Mouse (Mus musculus) liver, embryonic 16.5 days (tissue): ENCODE data around the gene Gm4513. TPM values are rescaled to one million over a fixed set of nuclear protein-coding genes. Genes with fewer than 3 reads are reported as not detected.
"Not testable (repeated sequence)": the region's sequence is repeated elsewhere in the genome, so short reads cannot be mapped to it uniquely, and the experiment has no call there.

Source experiments
- ATAC-seq: fragments of 200-750 bp; cut with Nextera tagmentation; 2 replicates; pipeline ENCODE4 v1.8.0; 2017; ENCODE audit warnings: low read depth, mild to moderate bottlenecking, moderate number of reproducible peaks, moderate library complexity
- H3K27ac ChIP-seq: fragments of 300-500 bp; sonication (generic); 2 replicates; pipeline ENCODE4 v1.5.1; 2014; ENCODE audit warnings: mild to moderate bottlenecking, low read length
- H3K27me3 ChIP-seq: fragments of 300-500 bp; sonication (generic); 2 replicates; pipeline ENCODE4 v1.6.1; 2014; ENCODE audit warnings: low read depth, low read length, mixed read lengths; ENCODE audit not compliant: control insufficient read depth, insufficient read depth
- H3K36me3 ChIP-seq: fragments of 300-500 bp; sonication (generic); 2 replicates; pipeline ENCODE4 v1.6.1; 2014; ENCODE audit warnings: mild to moderate bottlenecking; ENCODE audit not compliant: control insufficient read depth, insufficient read depth
- H3K4me1 ChIP-seq: fragments of 300-500 bp; sonication (generic); 2 replicates; pipeline ENCODE4 v1.6.1; 2014; ENCODE audit warnings: low read depth, low read length, mixed read lengths; ENCODE audit not compliant: control insufficient read depth
- H3K4me2 ChIP-seq: fragments of 300-500 bp; sonication (generic); 2 replicates; pipeline ENCODE4 v1.6.1; 2014; ENCODE audit warnings: low read depth, low read length, mixed read lengths
- H3K4me3 ChIP-seq: fragments of 300-500 bp; sonication (generic); 2 replicates; pipeline ENCODE4 v1.5.1; 2014; ENCODE audit warnings: low read depth, mild to moderate bottlenecking, low read length
- H3K9ac ChIP-seq: fragments of 300-500 bp; sonication (generic); 2 replicates; pipeline ENCODE4 v1.6.1; 2014; ENCODE audit warnings: low read depth, low read length
- H3K9me3 ChIP-seq: fragments of 300-500 bp; sonication (generic); replicated peaks from 2 replicates; pipeline ENCODE4 v1.6.1; 2016; ENCODE audit warnings: low read length; ENCODE audit not compliant: control insufficient read depth
- WGBS: fragments of 180-500 bp; shearing (Covaris S2); extraction: QIAGEN DNeasy Blood & Tissue Kit; methylation state at CpG from one replicate; pipeline ENCODE4 v1.1.7; 2014; ENCODE audit not compliant: insufficient replicate concordance; 5-methylcytosine and 5-hydroxymethylcytosine counted together
- polyA plus RNA-seq: library from polyadenylated mRNA; unstranded; fragments of >200 nt; fragmentation: Nextera tagmentation; extraction: Ambion mirVana; gene quantifications from 2 replicates; pipeline ENCODE4 v1.2.1, GENCODE M21; 2015

Gm4513 gene
- not detected in 2 replicates for polyA plus RNA-seq

DNA sequence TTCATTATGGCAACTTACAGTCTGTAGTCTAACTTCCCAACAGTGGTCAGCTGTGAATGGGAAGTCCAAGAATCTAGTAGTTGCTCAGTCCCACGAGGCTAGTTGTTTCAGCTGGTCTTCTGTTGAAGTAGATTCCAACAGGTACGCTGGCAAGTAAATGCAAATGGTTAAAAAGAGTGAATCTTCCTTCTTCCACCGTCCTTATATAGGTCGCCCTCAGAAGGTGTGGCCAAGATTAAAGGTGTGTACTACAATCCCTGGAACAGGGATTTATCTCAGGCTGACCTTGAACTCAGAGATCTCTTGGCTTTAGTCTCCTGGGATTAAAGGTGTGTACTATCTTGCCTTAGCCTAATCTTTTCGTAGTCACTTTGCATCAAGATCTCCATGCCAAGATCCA is at the start of gene Gm4513:
Gene Gm4513 (minus strand): TSS at position 101 of the 400 bp plus-strand sequence.
- WGBS: 45% methylated on average over 3 of the region's 5 CpGs
- not testable (repeated sequence) for H3K4me3 ChIP-seq, H3K9ac ChIP-seq

GRCm38 (mm10) chr7:20576141-20576540 is 22.7 kb downstream of the Gm4513 start, which contains the start of gene Gm4141:
Gene Gm4141, minus strand, starts transcription at chr7:20576241.
- H3K4me2 ChIP-seq, H3K27ac ChIP-seq, H3K4me1 ChIP-seq, H3K27me3 ChIP-seq, H3K4me3 ChIP-seq, ATAC-seq, H3K36me3 ChIP-seq, H3K9ac ChIP-seq, H3K9me3 ChIP-seq: not testable (repeated sequence)
- no CpG with 5 or more reads among the region's 3 CpGs for WGBS

More for the DNA sequence above, at the start of gene Gm4513:
- not testable (repeated sequence) for H3K9me3 ChIP-seq, H3K36me3 ChIP-seq, H3K4me2 ChIP-seq, H3K27me3 ChIP-seq, H3K27ac ChIP-seq, H3K4me1 ChIP-seq, ATAC-seq

DNA sequence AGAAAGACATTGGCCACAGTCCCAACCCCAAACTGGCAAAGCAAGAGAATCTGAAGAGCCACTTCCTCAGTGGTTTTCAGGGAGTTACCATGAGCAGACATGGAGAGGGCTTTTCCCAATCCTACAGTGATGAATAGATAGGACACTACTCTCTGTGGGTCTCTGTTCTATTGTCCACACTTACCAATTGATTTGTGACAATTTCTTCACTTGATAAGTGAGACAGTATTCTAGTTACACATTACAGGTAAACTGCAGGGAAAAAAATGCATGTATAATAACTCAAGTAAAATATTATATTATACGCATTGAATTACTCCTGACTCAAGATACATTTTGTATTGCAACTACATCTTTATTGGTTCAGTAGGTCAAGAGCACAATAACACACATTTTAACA is 53.2 kb downstream of the Gm4513 start, which contains the start of gene Gm5726:
Gene Gm5726 (minus strand): TSS at position 101 of the 400 bp plus-strand sequence.
- H3K27me3 ChIP-seq, H3K27ac ChIP-seq, ATAC-seq, H3K36me3 ChIP-seq, H3K9ac ChIP-seq, H3K4me3 ChIP-seq, H3K4me1 ChIP-seq, H3K9me3 ChIP-seq, H3K4me2 ChIP-seq: not testable (repeated sequence)
- no CpG with 5 or more reads among the region's 1 CpGs for WGBS

Other genes with a start within 250 kb of the Gm4513 start
- gene Gm5728, start 223.6 kb downstream of the Gm4513 start, polyA plus RNA-seq: not detected in 2 replicates
- gene Vmn1r100, start 181.1 kb downstream of the Gm4513 start, polyA plus RNA-seq: not detected in 2 replicates
- not detected in 2 replicates for gene Vmn1r101, start 156.4 kb downstream of the Gm4513 start, polyA plus RNA-seq
- not detected in 2 replicates for gene Gm10670, start 124.1 kb downstream of the Gm4513 start, polyA plus RNA-seq
- not detected in 2 replicates for gene Vmn1r103, start 88.5 kb downstream of the Gm4513 start, polyA plus RNA-seq
- gene Vmn1r104, start 65.2 kb downstream of the Gm4513 start, polyA plus RNA-seq: not detected in 2 replicates
- gene Gm5726, start 53.3 kb downstream of the Gm4513 start, polyA plus RNA-seq: not detected in 2 replicates
- gene Gm4141, start 22.8 kb downstream of the Gm4513 start, polyA plus RNA-seq: not detected in 2 replicates
- gene Vmn1r107, start 69.9 kb upstream of the Gm4513 start, polyA plus RNA-seq: not detected in 2 replicates
- gene Vmn1r111, start 104.2 kb upstream of the Gm4513 start, polyA plus RNA-seq: not detected in 2 replicates
- not detected in 2 replicates for gene Gm10668, start 131.6 kb upstream of the Gm4513 start, polyA plus RNA-seq
- gene Vmn1r112, start 172.2 kb upstream of the Gm4513 start, polyA plus RNA-seq: not detected in 2 replicates
- gene Vmn1r113, start 188.3 kb upstream of the Gm4513 start, polyA plus RNA-seq: not detected in 2 replicates
- not detected in 2 replicates for gene Vmn1r114, start 213.2 kb upstream of the Gm4513 start, polyA plus RNA-seq
- gene Vmn1r115, start 246.0 kb upstream of the Gm4513 start, polyA plus RNA-seq: not detected in 2 replicates